Mouse (Mus musculus) kidney, postnatal 0 days (tissue): ENCODE results near the gene Fpr1. TPM values are rescaled to one million over a fixed set of nuclear protein-coding genes. Genes with fewer than 3 reads are reported as not detected.
A peak's percentile ranks its signal among the peaks of the same experiment; 100 is the strongest.

Experiments
- ATAC-seq: fragments of 200-750 bp; cut with Nextera tagmentation; replicated peaks from 2 replicates; pipeline ENCODE4 v1.8.0; 2017; ENCODE audit warnings: low read depth, moderate number of reproducible peaks, moderate TSS enrichment, moderate library complexity; ENCODE audit not compliant: low FRiP score
- DNase-seq: peaks from one replicate; pipeline ENCODE4 v3.0.0-alpha.2; 2016; ENCODE audit warnings: low spot score
- H3K27ac ChIP-seq: fragments of 300-500 bp; sonication (generic); 2 replicates; pipeline ENCODE4 v1.5.1; 2014; ENCODE audit warnings: mild to moderate bottlenecking
- H3K27me3 ChIP-seq: fragments of 300-500 bp; sonication (generic); 2 replicates; pipeline ENCODE4 v1.6.1; 2014; ENCODE audit warnings: low read length, mixed read lengths; ENCODE audit not compliant: insufficient read depth
- H3K36me3 ChIP-seq: fragments of 300-500 bp; sonication (generic); 2 replicates; pipeline ENCODE4 v1.6.1; 2014; ENCODE audit warnings: low read length, mixed read lengths; ENCODE audit not compliant: insufficient read depth
- H3K4me1 ChIP-seq: fragments of 300-500 bp; sonication (generic); replicated peaks from 2 replicates; pipeline ENCODE4 v1.6.1; 2014; ENCODE audit warnings: antibody characterized with exemption, low read length, mixed read lengths; ENCODE audit not compliant: insufficient read depth
- H3K4me2 ChIP-seq: fragments of 300-500 bp; sonication (generic); 2 replicates; pipeline ENCODE4 v1.6.1; 2014; ENCODE audit warnings: mild to moderate bottlenecking, low read length, moderate library complexity, mixed read lengths
- H3K4me3 ChIP-seq: fragments of 300-500 bp; sonication (generic); replicated peaks from 2 replicates; pipeline ENCODE4 v1.5.1; 2014; ENCODE audit warnings: low read depth, low read length
- H3K9ac ChIP-seq: fragments of 300-500 bp; sonication (generic); 2 replicates; pipeline ENCODE4 v1.6.1; 2014; ENCODE audit warnings: low read depth, low read length
- H3K9me3 ChIP-seq: fragments of 300-500 bp; sonication (generic); replicated peaks from 2 replicates; pipeline ENCODE4 v1.6.1; 2016; ENCODE audit warnings: low read length, inconsistent platforms, mixed read lengths
- CTCF ChIP-seq: IDR thresholded peaks from 2 replicates; pipeline ENCODE4 v1.5.1; 2016; ENCODE audit warnings: antibody characterized with exemption, low read depth, mild to moderate bottlenecking, moderate library complexity
- WGBS: fragments of 180-500 bp; shearing (Covaris S2); extraction: QIAGEN DNeasy Blood & Tissue Kit; methylation state at CpG from one replicate; pipeline ENCODE4 v1.1.7; 2014; 5-methylcytosine and 5-hydroxymethylcytosine counted together
- microRNA counts: library from miRNA; unstranded; fragments of <30 nt; microRNA quantifications from one replicate; lab custom pipeline; 2015
- microRNA-seq: library from miRNA; unstranded; fragments of <30 nt; microRNA quantifications from one replicate; pipeline ENCODE4, GENCODE M21; 2016
- polyA plus RNA-seq: library from polyadenylated mRNA; unstranded; fragments of >200 nt; fragmentation: Nextera tagmentation; extraction: Ambion mirVana; gene quantifications from 2 replicates; pipeline ENCODE4 v1.2.1, GENCODE M21; 2015

The Fpr1 gene
- polyA plus RNA-seq, 1 experiment from 2014 or later = 0.39 TPM

GRCm38 (mm10) chr17:17826751-17827657 lies 56.7 kb downstream of the Fpr1 start, which contains the start of gene Spaca6:
TSS of gene Spaca6 (plus strand) at chr17:17827158.
- peak within 1 kb of the TSS; percentile 86 for H3K9ac ChIP-seq
- no peak for TF ChIP-seq CTCF
- H3K4me1 ChIP-seq = peaks cover 30% of the 10 kb centered on the region
- peak within 1 kb of the TSS; percentile 94 for H3K4me2 ChIP-seq
- H3K27me3 ChIP-seq = no peaks in the 10 kb centered on the region
- peak within 1 kb of the TSS; percentile 98 for H3K27ac ChIP-seq
- no peaks in the 10 kb centered on the region for H3K9me3 ChIP-seq
- H3K4me3 ChIP-seq = peak within 1 kb of the TSS; percentile 82
- ATAC-seq (peak; percentile 85), DNase-seq (peak; percentile 97)
- 2% methylated on average over 40 of the region's 42 CpGs for WGBS
- H3K36me3 ChIP-seq = no peaks in the 10 kb centered on the region

MicroRNA genes within 50 kb of the gene (microRNA counts, 519-probe panel; counts per million panel counts)
- microRNA mmu-let-7e (lab: Ali Mortazavi, UCI) = 7,034 counts per million, percentile 94 among the panel's probes with 10 or more counts
- 3,284 counts per million, percentile 71 among the panel's probes with 10 or more counts for microRNA mmu-miR-125a-3p (lab: Ali Mortazavi, UCI)
- microRNA mmu-miR-125a-5p (lab: Ali Mortazavi, UCI) = 7,397 counts per million, percentile 96 among the panel's probes with 10 or more counts
- microRNA mmu-miR-99b (lab: Ali Mortazavi, UCI) = 6,295 counts per million, percentile 92 among the panel's probes with 10 or more counts

Small RNAs within 50 kb of the gene (microRNA-seq; reads per million reads assigned to microRNA genes)
- gene Gm25927 (not detected), gene Mir125a (3,786 reads per million, percentile 89 among the genes with 10 or more reads in this experiment), gene Mir99b (10,556 reads per million, percentile 94 among the genes with 10 or more reads in this experiment), gene Mirlet7e (not detected)

Other genes starting within 250 kb of the Fpr1 start
- gene Vmn2r90, start 180.2 kb downstream of the Fpr1 start, polyA plus RNA-seq = not detected in 2 replicates
- gene Spaca6, start 56.8 kb downstream of the Fpr1 start, polyA plus RNA-seq = 14.4 and 18.5 TPM in 2 replicates
- gene Has1, start 28.7 kb downstream of the Fpr1 start, polyA plus RNA-seq = 0.28 and 0.41 TPM in 2 replicates
- 0.37 and 0.80 TPM in 2 replicates for gene Fpr2, start 3.9 kb upstream of the Fpr1 start, polyA plus RNA-seq
- gene Fpr3, start 3.9 kb upstream of the Fpr1 start, polyA plus RNA-seq = not detected in 2 replicates
- gene Fpr-rs4, start 137.8 kb upstream of the Fpr1 start, polyA plus RNA-seq = not detected in 2 replicates
- gene Vmn2r124, start 165.5 kb upstream of the Fpr1 start, polyA plus RNA-seq = not detected in 2 replicates
- not detected in 2 replicates for gene Vmn2r91, start 201.1 kb upstream of the Fpr1 start, polyA plus RNA-seq